Mouse (Mus musculus): ENCODE results near the gene St3gal3.

The St3gal3 gene

GRCm38 (mm10) chr4:117997381-117998269, 137.1 kb downstream of the St3gal3 start:
- ChIA-PET CTCF (interaction anchor here in 2 of 4 experiments (1.0 to 2.1 kb wide), 4 partner anchors 22 to 86 kb away, joined by 3 to 9 read pairs (median 5); no protein-coding TSS in a partner anchor), POLR2A (interaction anchor here in 3 of 4 experiments (0.6 to 2.4 kb wide), 12 partner anchors 14 to 1620 kb away, joined by 3 to 8 read pairs (median 4); no protein-coding TSS in a partner anchor)

GRCm38 (mm10) chr4:117996701-117997100, 138.0 kb downstream of the St3gal3 start:
- POLR2A ChIA-PET, result interaction anchor here in 2 of 4 experiments (1.0 to 2.4 kb wide), 7 partner anchors 13 to 127 kb away, joined by 3 to 8 read pairs (median 4); no protein-coding TSS in a partner anchor
- CTCF ChIA-PET, result interaction anchor here in 2 of 4 experiments (1.0 to 2.1 kb wide), 3 partner anchors 68 to 87 kb away, joined by 3 to 9 read pairs (median 6); no protein-coding TSS in a partner anchor

GRCm38 (mm10) chr4:117995461-117995860, 139.3 kb downstream of the St3gal3 start:
- POLR2A ChIA-PET, result interaction anchor here in 1 of 4 experiments (0.9 to 1.5 kb wide), 2 partner anchors 30 to 41 kb away, joined by 3 read pairs; no protein-coding TSS in a partner anchor

GRCm38 (mm10) chr4:117993421-117993820, 141.3 kb downstream of the St3gal3 start:
- ChIA-PET CTCF (interaction anchor here in 1 of 4 experiments (0.6 kb wide), 2 partner anchors 49 to 337 kb away, joined by 4 to 5 read pairs; no protein-coding TSS in a partner anchor), POLR2A (interaction anchor here in 3 of 4 experiments (0.6 to 1.8 kb wide), 6 partner anchors 9 to 127 kb away, joined by 3 to 6 read pairs (median 4); no protein-coding TSS in a partner anchor)

More at GRCm38 (mm10) chr4:117995461-117995860, 139.3 kb downstream of the St3gal3 start:
- CTCF ChIA-PET, result no interaction called here

- ChIA-PET POLR2A (interaction anchor here in 2 of 4 experiments (0.9 to 1.8 kb wide), 7 partner anchors 9 to 123 kb away, joined by 3 to 6 read pairs (median 3); no protein-coding TSS in a partner anchor), CTCF (no interaction called here)
Observed at GRCm38 (mm10) chr4:117992872-117993271, 141.8 kb downstream of the St3gal3 start.

- ChIA-PET POLR2A (interaction anchor here in 2 of 4 experiments (1.0 to 1.5 kb wide), 4 partner anchors 27 to 137 kb away, joined by 3 to 4 read pairs (median 4); no protein-coding TSS in a partner anchor), CTCF (interaction anchor here in 1 of 4 experiments (1.1 kb wide), 1 partner anchor 64 kb away, joined by 4 read pairs; no protein-coding TSS in a partner anchor)
Observed at GRCm38 (mm10) chr4:117992036-117992435, 142.7 kb downstream of the St3gal3 start.

- ChIA-PET POLR2A (no interaction called here), CTCF (no interaction called here)
Observed at GRCm38 (mm10) chr4:117991055-117991627, 143.6 kb downstream of the St3gal3 start.

GRCm38 (mm10) chr4:117990571-117990970, 144.1 kb downstream of the St3gal3 start:
- ChIA-PET CTCF (interaction anchor here in 1 of 4 experiments (0.5 kb wide), 1 partner anchor 332 kb away, joined by 3 read pairs; no protein-coding TSS in a partner anchor), POLR2A (no interaction called here)

GRCm38 (mm10) chr4:117989801-117990200, 144.9 kb downstream of the St3gal3 start:
- ChIA-PET POLR2A (no interaction called here), CTCF (interaction anchor here in 1 of 4 experiments (0.6 kb wide), 1 partner anchor 1214 kb away, joined by 3 read pairs; no protein-coding TSS in a partner anchor)

GRCm38 (mm10) chr4:117986766-117987165, 147.9 kb downstream of the St3gal3 start:
- ChIA-PET CTCF (interaction anchor here in 1 of 4 experiments (0.7 kb wide), 1 partner anchor 84 kb away, joined by 3 read pairs; no protein-coding TSS in a partner anchor), POLR2A (no interaction called here)

- CTCF ChIA-PET, result no interaction called here
- POLR2A ChIA-PET, result interaction anchor here in 1 of 4 experiments (1.0 to 2.1 kb wide), 4 partner anchors 8 to 336 kb away, joined by 3 to 7 read pairs (median 3); no protein-coding TSS in a partner anchor
Observed at GRCm38 (mm10) chr4:117984993-117985587, 149.6 kb downstream of the St3gal3 start.

- CTCF ChIA-PET, result no interaction called here
- POLR2A ChIA-PET, result interaction anchor here in 2 of 4 experiments (1.0 to 2.1 kb wide), 6 partner anchors 9 to 337 kb away, joined by 3 to 7 read pairs (median 3); partner anchors contain the start of gene Kdm4a (in 1 of the 2)
Observed at GRCm38 (mm10) chr4:117984206-117984605, 150.5 kb downstream of the St3gal3 start.

GRCm38 (mm10) chr4:117982706-117983105, 152.0 kb downstream of the St3gal3 start:
- CTCF ChIA-PET, result no interaction called here
- POLR2A ChIA-PET, result interaction anchor here in 1 of 4 experiments (1.3 to 3.5 kb wide), 3 partner anchors 14 to 33 kb away, joined by 3 to 15 read pairs (median 7); no protein-coding TSS in a partner anchor

GRCm38 (mm10) chr4:117981518-117981917, 153.2 kb downstream of the St3gal3 start:
- POLR2A ChIA-PET, result interaction anchor here in 2 of 4 experiments (2.4 to 3.5 kb wide), 2 partner anchors 16 to 17 kb away, joined by 9 to 15 read pairs; no protein-coding TSS in a partner anchor
- CTCF ChIA-PET, result interaction anchor here in 1 of 4 experiments (0.7 kb wide), 1 partner anchor 96 kb away, joined by 3 read pairs; no protein-coding TSS in a partner anchor

GRCm38 (mm10) chr4:117980161-117980560, 154.6 kb downstream of the St3gal3 start:
- ChIA-PET POLR2A (interaction anchor here in 3 of 4 experiments (0.6 to 3.5 kb wide), 4 partner anchors 14 to 25 kb away, joined by 3 to 15 read pairs (median 6); no protein-coding TSS in a partner anchor), CTCF (interaction anchor here in 1 of 4 experiments (1.3 kb wide), 1 partner anchor 103 kb away, joined by 4 read pairs; no protein-coding TSS in a partner anchor)

- ChIA-PET CTCF (no interaction called here), POLR2A (interaction anchor here in 2 of 4 experiments (0.6 to 0.8 kb wide), 2 partner anchors 14 to 15 kb away, joined by 3 to 5 read pairs; no protein-coding TSS in a partner anchor)
Observed at GRCm38 (mm10) chr4:117979181-117979580, 155.5 kb downstream of the St3gal3 start.

GRCm38 (mm10) chr4:117978282-117978681, 156.4 kb downstream of the St3gal3 start:
- ChIA-PET POLR2A (interaction anchor here in 1 of 4 experiments (1.5 kb wide), 1 partner anchor 12 kb away, joined by 3 read pairs; no protein-coding TSS in a partner anchor), CTCF (no interaction called here)

- POLR2A ChIA-PET, result interaction anchor here in 1 of 4 experiments (1.3 to 1.5 kb wide), 3 partner anchors 12 to 20 kb away, joined by 3 read pairs; no protein-coding TSS in a partner anchor
- CTCF ChIA-PET, result no interaction called here
Observed at GRCm38 (mm10) chr4:117977841-117978240, 156.9 kb downstream of the St3gal3 start.

All from embryonic stem cell, embryonic (primary cell).